Mouse (Mus musculus) stomach, embryonic 16.5 days (tissue): ENCODE results near the gene Smoc2. TPM values are rescaled to one million over a fixed set of nuclear protein-coding genes. Genes with fewer than 3 reads are reported as not detected.

ENCODE experiments used
- ATAC-seq: fragments of 200-750 bp; cut with Nextera tagmentation; 2 replicates; pipeline ENCODE4 v1.8.0; 2017; ENCODE audit warnings: moderate number of reproducible peaks, moderate TSS enrichment; ENCODE audit not compliant: insufficient read depth, low FRiP score
- H3K27ac ChIP-seq: fragments of 300-500 bp; sonication (generic); 2 replicates; pipeline ENCODE4 v1.5.1; 2014; ENCODE audit warnings: low read length
- H3K27me3 ChIP-seq: fragments of 300-500 bp; sonication (generic); 2 replicates; pipeline ENCODE4 v1.6.1; 2014; ENCODE audit warnings: low read length, control low read depth, mixed read lengths; ENCODE audit not compliant: control insufficient read depth, insufficient read depth
- H3K36me3 ChIP-seq: fragments of 300-500 bp; sonication (generic); 2 replicates; pipeline ENCODE4 v1.6.1; 2014; ENCODE audit warnings: low read length; ENCODE audit not compliant: control insufficient read depth, insufficient read depth
- H3K4me1 ChIP-seq: fragments of 300-500 bp; sonication (generic); 2 replicates; pipeline ENCODE4 v1.6.1; 2014; ENCODE audit warnings: low read length, control low read depth, mixed read lengths; ENCODE audit not compliant: control insufficient read depth, insufficient read depth
- H3K4me2 ChIP-seq: fragments of 300-500 bp; sonication (generic); 2 replicates; pipeline ENCODE4 v1.6.1; 2014; ENCODE audit warnings: low read depth, low read length, mixed read lengths
- H3K4me3 ChIP-seq: fragments of 300-500 bp; sonication (generic); replicated peaks from 2 replicates; pipeline ENCODE4 v1.5.1; 2014; ENCODE audit warnings: mild to moderate bottlenecking, low read length
- H3K9ac ChIP-seq: fragments of 300-500 bp; sonication (generic); 2 replicates; pipeline ENCODE4 v1.6.1; 2014; ENCODE audit warnings: low read length
- H3K9me3 ChIP-seq: fragments of 300-500 bp; sonication (generic); replicated peaks from 2 replicates; pipeline ENCODE4 v1.6.1; 2016; ENCODE audit warnings: low read length, control low read depth; ENCODE audit not compliant: control insufficient read depth
- WGBS: fragments of 180-500 bp; shearing (Covaris S2); extraction: QIAGEN DNeasy Blood & Tissue Kit; methylation state at CpG from one replicate; pipeline ENCODE4 v1.1.7; 2014; 5-methylcytosine and 5-hydroxymethylcytosine counted together
- polyA plus RNA-seq: library from polyadenylated mRNA; unstranded; fragments of >200 nt; fragmentation: Nextera tagmentation; extraction: Ambion mirVana; gene quantifications from 2 replicates; pipeline ENCODE4 v1.2.1, GENCODE M21; 2015

The Smoc2 gene
- polyA plus RNA-seq, 1 experiment from 2014 or later = 137 TPM

- Histone ChIP-seq H3K9me3 (no peaks in the 10 kb centered on the region), H3K4me3 (no peak overlapping the region), H3K9ac (no peak overlapping the region), H3K27ac (no peak overlapping the region), H3K4me1 (0 out of 2 replicates have a peak, but pooled peaks cover 20% of the 10 kb centered on the region), H3K27me3 (no peaks in the 10 kb centered on the region), H3K4me2 (no peak overlapping the region), H3K36me3 (no peaks in the 10 kb centered on the region)
- no peak for ATAC-seq
- 57% methylated on average over 3 of the region's 3 CpGs for WGBS
Measured at GRCm38 (mm10) chr17:14260966-14261365, 18.3 kb upstream of the Smoc2 start.

- no peak overlapping the region for H3K4me3 ChIP-seq
- no peaks in the 10 kb centered on the region for H3K9me3 ChIP-seq
- no peak overlapping the region for H3K9ac ChIP-seq
- no peaks in the 10 kb centered on the region for H3K27me3 ChIP-seq
- WGBS = 47% methylated on average over 10 of the region's 10 CpGs
- 0 out of 2 replicates have a peak, but pooled peaks cover 20% of the 10 kb centered on the region for H3K4me1 ChIP-seq
- ATAC-seq = peak; percentile 54; the same call in 1 of the 2 replicates
- no peak overlapping the region for H3K4me2 ChIP-seq
- H3K27ac ChIP-seq = no peak overlapping the region
- no peaks in the 10 kb centered on the region for H3K36me3 ChIP-seq
Measured at GRCm38 (mm10) chr17:14262217-14262616, 17.1 kb upstream of the Smoc2 start.

GRCm38 (mm10) chr17:14268001-14268400 is 11.3 kb upstream of the Smoc2 start:
- H3K27me3 ChIP-seq = no peaks in the 10 kb centered on the region
- no peaks in the 10 kb centered on the region for H3K9me3 ChIP-seq
- no peak overlapping the region for H3K9ac ChIP-seq
- no peak overlapping the region for H3K27ac ChIP-seq
- WGBS = 53% methylated on average over 4 of the region's 4 CpGs
- H3K4me1 ChIP-seq = 0 out of 2 replicates have a peak, but pooled peaks cover 11% of the 10 kb centered on the region
- no peaks in the 10 kb centered on the region for H3K36me3 ChIP-seq
- no peak overlapping the region for H3K4me3 ChIP-seq
- no peak for ATAC-seq
- H3K4me2 ChIP-seq = no peak overlapping the region

- Histone ChIP-seq H3K27me3 (peaks cover 10% of the 10 kb centered on the region; the same call in 1 of the 2 replicates), H3K4me1 (peaks cover 3% of the 10 kb centered on the region; the same call in 1 of the 2 replicates), H3K9ac (no peak overlapping the region), H3K9me3 (no peaks in the 10 kb centered on the region), H3K27ac (peak overlapping the region; percentile 1; the same call in 1 of the 2 replicates), H3K36me3 (no peaks in the 10 kb centered on the region), H3K4me2 (no peak overlapping the region), H3K4me3 (no peak overlapping the region)
- 53% methylated on average over 6 of the region's 6 CpGs for WGBS
- ATAC-seq = peak; percentile 89
Measured at GRCm38 (mm10) chr17:14273386-14273785, 5.9 kb upstream of the Smoc2 start.

GRCm38 (mm10) chr17:14277310-14277709 is 2.0 kb upstream of the Smoc2 start:
- 81% methylated on average over 7 of the region's 7 CpGs for WGBS
- Histone ChIP-seq H3K4me1 (peaks cover 9% of the 10 kb centered on the region; the same call in 1 of the 2 replicates), H3K36me3 (no peaks in the 10 kb centered on the region)

DNA sequence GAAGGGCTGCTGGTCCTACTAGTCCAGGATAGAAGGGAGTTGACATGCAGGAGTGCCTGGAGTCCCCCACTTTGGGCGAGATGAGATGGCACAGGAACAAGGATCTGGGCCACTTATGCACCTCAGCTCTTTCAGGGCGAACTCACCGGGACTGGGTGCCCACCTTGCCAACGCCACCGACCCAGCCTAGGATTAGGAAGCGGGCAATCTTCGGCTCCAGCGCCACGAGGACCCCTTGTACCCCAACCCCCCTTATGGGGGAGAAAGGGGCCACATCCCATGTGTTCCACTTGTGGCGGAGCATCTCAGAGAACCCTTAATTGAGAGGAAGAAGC is 627 bp downstream of the Smoc2 start:
- no peak for ATAC-seq
- H3K9me3 ChIP-seq = no peaks in the 10 kb centered on the region
- H3K4me2 ChIP-seq = peak overlapping the region; percentile 89
- WGBS = 1% methylated on average over 10 of the region's 10 CpGs
- no peaks in the 10 kb centered on the region for H3K36me3 ChIP-seq
- H3K4me1 ChIP-seq = peaks cover 6% of the 10 kb centered on the region; the same call in 1 of the 2 replicates
- no peak overlapping the region for H3K27ac ChIP-seq
- peak overlapping the region; percentile 73 for H3K9ac ChIP-seq
- peaks cover 22% of the 10 kb centered on the region for H3K27me3 ChIP-seq
- H3K4me3 ChIP-seq = peak overlapping the region; percentile 62

More at GRCm38 (mm10) chr17:14277310-14277709, 2.0 kb upstream of the Smoc2 start:
- Histone ChIP-seq H3K4me3 (no peak overlapping the region), H3K27ac (no peak overlapping the region), H3K9me3 (no peaks in the 10 kb centered on the region), H3K27me3 (peaks cover 22% of the 10 kb centered on the region), H3K4me2 (no peak overlapping the region), H3K9ac (no peak overlapping the region)
- ATAC-seq = no peak

GRCm38 (mm10) chr17:14280425-14280833 is 1.1 kb downstream of the Smoc2 start:
- H3K9ac ChIP-seq = peak overlapping the region; percentile 73
- H3K27me3 ChIP-seq = peaks cover 22% of the 10 kb centered on the region
- no peaks in the 10 kb centered on the region for H3K9me3 ChIP-seq
- under 1% methylated on average over 31 of the region's 31 CpGs for WGBS
- H3K4me1 ChIP-seq = peaks cover 6% of the 10 kb centered on the region; the same call in 1 of the 2 replicates
- ATAC-seq = peak; percentile 39; the same call in 1 of the 2 replicates
- no peaks in the 10 kb centered on the region for H3K36me3 ChIP-seq
- H3K4me3 ChIP-seq = peak overlapping the region; percentile 62
- H3K27ac ChIP-seq = peak overlapping the region; percentile 3; the same call in 1 of the 2 replicates
- H3K4me2 ChIP-seq = peak overlapping the region; percentile 89

DNA sequence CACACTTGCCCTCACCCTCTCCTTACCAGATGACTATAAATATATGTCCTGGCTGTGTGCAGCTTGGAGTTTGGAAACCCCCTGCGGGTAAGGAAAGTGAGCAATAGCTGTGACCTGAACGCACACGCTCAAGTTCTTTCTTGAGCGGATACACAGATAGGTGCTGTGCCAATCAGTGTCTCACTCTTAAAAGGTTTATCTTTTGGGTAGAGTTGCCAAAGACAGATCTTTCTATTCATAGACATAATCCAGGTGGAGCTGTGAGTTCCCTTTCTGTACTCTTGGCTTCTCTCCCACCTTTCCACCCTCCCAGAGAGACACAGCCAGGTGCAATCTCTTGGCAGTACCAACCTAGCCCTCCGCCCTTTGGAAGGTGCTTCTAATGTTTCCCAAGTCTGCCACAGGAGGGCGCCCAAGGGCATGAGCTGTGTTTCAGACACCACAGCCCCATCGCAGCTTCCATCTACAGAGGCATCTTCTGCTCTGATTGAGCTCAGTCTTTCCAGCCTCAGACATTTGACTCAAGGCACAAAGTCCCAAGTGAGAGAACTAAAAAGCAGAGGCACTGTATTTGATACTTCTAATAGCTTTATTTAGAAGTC is 8.8 kb downstream of the Smoc2 start:
- Histone ChIP-seq H3K36me3 (no peaks in the 10 kb centered on the region), H3K27me3 (no peaks in the 10 kb centered on the region), H3K9me3 (no peaks in the 10 kb centered on the region), H3K4me2 (no peak overlapping the region), H3K4me1 (no peaks in the 10 kb centered on the region), H3K9ac (no peak overlapping the region), H3K27ac (no peak overlapping the region), H3K4me3 (no peak overlapping the region)
- WGBS = 39% methylated on average over 7 of the region's 7 CpGs
- peak; percentile 77; the same call in 1 of the 2 replicates for ATAC-seq

DNA sequence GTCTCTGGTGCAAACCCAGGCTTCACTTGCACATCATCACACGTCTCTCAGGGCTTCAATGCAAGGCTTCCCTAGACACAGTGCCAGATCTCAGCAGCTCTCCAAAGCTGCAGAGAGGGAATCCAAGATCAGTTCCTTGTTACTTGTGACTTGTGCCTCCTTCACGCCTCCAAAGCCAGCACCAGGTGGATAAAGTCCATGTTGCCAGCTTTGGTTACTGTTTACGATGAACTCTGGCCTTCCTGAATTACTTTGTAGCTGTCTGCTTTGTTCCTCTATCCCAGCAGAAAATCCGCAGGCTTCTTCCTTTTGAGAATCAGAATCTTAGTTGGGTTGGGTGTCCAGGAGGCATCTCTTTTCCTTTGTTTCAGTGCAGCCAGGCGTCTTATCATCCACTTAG is 14.3 kb downstream of the Smoc2 start:
- Histone ChIP-seq H3K9ac (no peak overlapping the region), H3K9me3 (no peaks in the 10 kb centered on the region), H3K27me3 (no peaks in the 10 kb centered on the region), H3K36me3 (no peaks in the 10 kb centered on the region), H3K27ac (no peak overlapping the region), H3K4me2 (no peak overlapping the region), H3K4me1 (no peaks in the 10 kb centered on the region), H3K4me3 (no peak overlapping the region)
- no peak for ATAC-seq
- WGBS = 62% methylated on average over 5 of the region's 5 CpGs
